Mouse (Mus musculus): ENCODE measurements around the gene Gp5. TPM values are rescaled to one million over a fixed set of nuclear protein-coding genes. Genes with fewer than 3 reads are reported as not detected.

Gene Gp5
- polyA plus RNA-seq, 1 experiment from 2014 or later, result 5.4 TPM

Other genes with a start within 250 kb of the Gp5 start
- gene Hes1, start 246.4 kb downstream of the Gp5 start, polyA plus RNA-seq (2016; fragmentation: Nextera tagmentation; extraction: Ambion mirVana), result 25.1 and 35.2 TPM in 2 replicates
- 0.23 TPM in 1 of 2 replicates, not detected in the other for gene Cpn2, start 43.3 kb downstream of the Gp5 start, polyA plus RNA-seq (2016; fragmentation: Nextera tagmentation; extraction: Ambion mirVana)
- 0.20 and 0.37 TPM in 2 replicates for gene Lrrc15, start 27.5 kb downstream of the Gp5 start, polyA plus RNA-seq (2016; fragmentation: Nextera tagmentation; extraction: Ambion mirVana)
- gene Atp13a3, start 95.2 kb upstream of the Gp5 start, polyA plus RNA-seq (2016; fragmentation: Nextera tagmentation; extraction: Ambion mirVana), result 12.3 and 13.1 TPM in 2 replicates
- 16.1 and 23.1 TPM in 2 replicates for gene Tmem44, start 240.1 kb upstream of the Gp5 start, polyA plus RNA-seq (2016; fragmentation: Nextera tagmentation; extraction: Ambion mirVana)

Data from heart, embryonic 10.5 days (tissue).